Mouse (Mus musculus) duodenum, adult 2 months (tissue): ENCODE data around the gene Rora. TPM values are rescaled to one million over a fixed set of nuclear protein-coding genes. Genes with fewer than 3 reads are reported as not detected.

Source experiments
- polyA plus RNA-seq: library from polyadenylated mRNA; depleted of rRNA; stranded (reverse); fragments of >200 nt; gene quantifications from 2 replicates; pipeline ENCODE4 v1.2.3, GENCODE M21; 2012; ENCODE audit warnings: low replicate concordance; rRNA removed

Rora gene
- 0.21 and 3.2 TPM in 2 replicates for polyA plus RNA-seq

GRCm38 (mm10) chr9:68653211-68654038 is at the start of gene Rora:
Gene Rora, plus strand, starts transcription at chr9:68653786.

GRCm38 (mm10) chr9:69397760-69398452 is 744.3 kb downstream of the Rora start, which contains the start of gene Ice2:
Gene Ice2, plus strand, starts transcription at chr9:69397906.

